Mouse (Mus musculus) brown adipose tissue, adult 24 weeks (tissue): ENCODE results near the gene Dlg4. TPM values are rescaled to one million over a fixed set of nuclear protein-coding genes. Genes with fewer than 3 reads are reported as not detected.

ENCODE experiments used
- H3K27ac ChIP-seq: fragments of 200-500 bp; replicated peaks from 2 replicates; pipeline ENCODE4 v1.5.1; 2012; ENCODE audit warnings: low read depth, mild to moderate bottlenecking, low read length
- H3K4me1 ChIP-seq: fragments of 200-500 bp; 2 replicates; pipeline ENCODE4 v1.6.1; 2012; ENCODE audit warnings: low read length, mixed read lengths; ENCODE audit not compliant: control insufficient read depth, insufficient read depth, insufficient read length
- H3K4me3 ChIP-seq: fragments of 200-500 bp; 2 replicates; pipeline ENCODE4 v1.5.1; 2012; ENCODE audit warnings: low read depth, mild to moderate bottlenecking, low read length, moderate library complexity; ENCODE audit not compliant: insufficient read depth
- polyA plus RNA-seq: library from polyadenylated mRNA; stranded (reverse); fragments of >200 nt; gene quantifications from 2 replicates; pipeline ENCODE4 v1.2.4, GENCODE M21; 2012; ENCODE audit not compliant: missing spikeins, insufficient read depth, insufficient read length

Gene Dlg4
- 2.4 and 2.7 TPM in 2 replicates for polyA plus RNA-seq

- no peak within 1 kb of the TSS for H3K4me3 ChIP-seq
- H3K27ac ChIP-seq: no peak within 1 kb of the TSS
- H3K4me1 ChIP-seq: 0 out of 2 replicates have a peak, but pooled peaks cover 2% of the 10 kb centered on the region
Observed at GRCm38 (mm10) chr11:70016669-70017068, at the start of gene Dlg4. Dlg4 (plus strand) TSS chr11:70016942.

GRCm38 (mm10) chr11:69968793-69969192 is 47.9 kb upstream of the Dlg4 start:
- Histone ChIP-seq H3K27ac (no peak overlapping the region), H3K4me3 (no peak overlapping the region), H3K4me1 (peaks cover 4% of the 10 kb centered on the region; the same call in 1 of the 2 replicates)

- H3K4me3 ChIP-seq: no peak overlapping the region
- H3K4me1 ChIP-seq: peaks cover 4% of the 10 kb centered on the region; the same call in 1 of the 2 replicates
- no peak overlapping the region for H3K27ac ChIP-seq
Observed at GRCm38 (mm10) chr11:69970222-69970621, 46.5 kb upstream of the Dlg4 start.

- H3K4me1 ChIP-seq: peaks cover 4% of the 10 kb centered on the region; the same call in 1 of the 2 replicates
- H3K4me3 ChIP-seq: no peak overlapping the region
- no peak overlapping the region for H3K27ac ChIP-seq
Observed at GRCm38 (mm10) chr11:69970775-69971174, 46.0 kb upstream of the Dlg4 start.

DNA sequence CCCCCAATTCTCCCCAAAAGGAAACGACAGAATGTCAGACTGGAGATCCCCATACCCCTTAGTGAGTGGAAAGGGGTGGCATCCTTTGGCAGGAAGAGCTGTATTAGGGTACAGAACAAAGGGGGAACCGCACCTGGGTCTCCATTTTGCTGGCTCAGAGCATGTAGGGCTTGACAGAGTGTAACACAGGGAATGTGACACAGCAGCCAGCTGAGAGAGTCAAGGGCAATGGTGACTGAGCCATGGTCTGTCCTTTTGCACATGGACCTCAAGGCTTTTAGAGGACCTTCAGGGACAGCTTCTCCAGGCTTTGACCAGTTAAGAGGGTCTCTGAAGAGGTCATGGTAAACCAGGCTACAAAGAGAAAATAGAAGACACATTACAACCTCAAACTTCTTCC is 41.8 kb upstream of the Dlg4 start:
- no peak overlapping the region for H3K27ac ChIP-seq
- H3K4me3 ChIP-seq: no peak overlapping the region
- no peaks in the 10 kb centered on the region for H3K4me1 ChIP-seq

- H3K4me3 ChIP-seq: no peak overlapping the region
- H3K4me1 ChIP-seq: no peaks in the 10 kb centered on the region
- H3K27ac ChIP-seq: no peak overlapping the region
Observed at GRCm38 (mm10) chr11:69976271-69976670, 40.5 kb upstream of the Dlg4 start.

DNA sequence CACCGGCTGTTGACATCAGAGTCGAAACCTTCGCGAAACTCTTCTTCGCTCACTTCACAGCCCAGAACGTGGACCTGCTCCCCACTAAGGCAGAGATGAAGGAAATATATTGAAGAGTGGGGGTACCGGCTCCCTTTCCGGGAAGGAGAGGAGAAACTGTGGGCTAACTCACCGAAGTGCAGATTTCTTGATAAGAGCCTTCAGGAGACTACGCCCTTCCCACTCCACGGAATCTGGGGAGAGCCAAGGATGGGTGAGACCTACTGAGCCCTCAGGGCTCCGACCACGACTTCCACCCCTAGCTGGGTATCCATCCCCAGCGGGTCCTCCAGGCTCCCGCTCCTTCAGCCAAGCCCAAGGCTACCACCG is 36.9 kb upstream of the Dlg4 start:
- peak overlapping the region; percentile 97 for H3K27ac ChIP-seq
- peaks cover 9% of the 10 kb centered on the region for H3K4me1 ChIP-seq
- H3K4me3 ChIP-seq: peak overlapping the region; percentile 82

DNA sequence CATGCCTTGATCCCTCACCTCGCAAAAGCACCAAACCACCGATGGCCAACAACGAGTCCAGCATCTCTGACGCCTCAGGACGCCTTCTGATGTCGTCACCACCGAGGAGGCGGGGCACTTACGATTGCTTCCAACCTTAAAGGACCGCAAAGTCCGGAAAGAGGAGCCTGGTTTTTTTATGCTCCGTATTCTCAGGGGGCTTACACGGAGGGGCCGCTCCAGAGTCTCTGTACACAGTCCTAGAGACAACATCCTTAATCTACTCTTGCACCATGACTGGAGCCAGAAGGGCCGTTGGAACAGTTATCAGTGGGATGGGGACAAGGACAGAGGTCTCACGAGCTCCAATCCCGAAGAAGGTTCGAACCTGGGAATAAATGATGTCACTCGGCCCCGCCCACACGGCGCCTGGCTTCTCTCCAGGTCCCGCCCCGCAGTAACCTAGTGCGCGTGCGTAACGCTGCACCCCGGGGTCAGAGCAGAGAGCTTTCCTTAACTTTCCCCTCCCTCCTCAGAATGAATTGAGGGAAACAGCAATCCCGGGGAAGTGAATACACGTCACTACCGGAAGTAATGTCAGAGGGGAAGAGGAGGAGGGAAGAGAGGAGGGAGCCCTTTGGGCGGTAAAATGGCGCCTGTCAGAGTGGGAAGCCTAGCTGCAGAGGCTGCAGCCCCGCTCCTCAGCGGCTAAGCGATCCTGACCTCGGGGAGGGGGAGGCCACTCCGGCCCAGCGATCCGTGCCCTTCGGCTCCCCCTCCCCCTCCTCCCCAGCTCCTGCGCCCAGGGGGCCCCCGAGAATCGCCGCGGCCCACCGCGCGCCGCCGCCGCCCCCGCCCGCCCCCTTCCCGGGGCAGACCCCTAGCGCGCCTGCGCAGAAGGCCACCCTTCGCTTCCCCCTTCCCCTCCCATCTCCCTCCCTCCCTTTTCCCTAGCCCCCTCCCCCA is 36.3 kb upstream of the Dlg4 start:
- H3K27ac ChIP-seq: peak overlapping the region; percentile 97
- peak overlapping the region; percentile 94 for H3K4me3 ChIP-seq
- H3K4me1 ChIP-seq: peaks cover 9% of the 10 kb centered on the region

DNA sequence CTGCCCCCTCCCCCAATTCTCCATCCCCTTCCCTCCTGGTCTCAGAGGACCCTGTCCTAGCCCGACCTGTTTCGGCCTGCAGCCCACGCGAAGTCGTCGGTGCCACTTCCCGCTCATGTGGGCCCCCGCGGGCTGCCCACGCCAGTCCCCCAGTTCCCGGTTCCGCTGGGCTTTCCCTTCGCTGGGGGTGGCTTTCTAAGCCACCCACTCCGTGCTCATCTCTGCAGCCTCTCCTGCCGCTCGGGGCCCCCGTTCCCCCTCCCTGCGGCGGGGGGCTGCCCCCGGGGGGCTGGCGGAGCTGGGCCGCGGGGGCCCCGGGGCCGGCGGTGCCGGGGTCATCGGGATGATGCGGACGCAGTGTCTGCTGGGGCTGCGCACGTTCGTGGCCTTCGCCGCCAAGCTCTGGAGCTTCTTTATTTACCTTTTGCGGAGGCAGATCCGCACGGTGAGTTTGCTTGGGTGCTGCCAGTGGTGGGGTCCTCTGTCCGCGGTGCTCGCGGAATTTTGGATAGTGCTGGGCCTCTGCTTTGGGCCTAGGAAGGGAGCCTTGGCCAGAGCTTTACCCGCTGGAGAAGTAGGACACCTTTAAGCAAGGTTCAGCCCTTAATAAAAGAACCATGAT is 35.5 kb upstream of the Dlg4 start, which contains the start of gene Ctdnep1:
Ctdnep1 (plus strand) TSS at position 16 of the 622 bp plus-strand sequence.
- Histone ChIP-seq H3K27ac (peak within 1 kb of the TSS; percentile 97), H3K4me1 (peaks cover 9% of the 10 kb centered on the region), H3K4me3 (peak within 1 kb of the TSS; percentile 94)

- peaks cover 9% of the 10 kb centered on the region for H3K4me1 ChIP-seq
- peak within 1 kb of the TSS; percentile 94 for H3K4me3 ChIP-seq
- H3K27ac ChIP-seq: peak within 1 kb of the TSS; percentile 92
Observed at GRCm38 (mm10) chr11:69982225-69982624, 34.5 kb upstream of the Dlg4 start, which contains the start of gene Elp5. Elp5 (minus strand) TSS chr11:69982517.

DNA sequence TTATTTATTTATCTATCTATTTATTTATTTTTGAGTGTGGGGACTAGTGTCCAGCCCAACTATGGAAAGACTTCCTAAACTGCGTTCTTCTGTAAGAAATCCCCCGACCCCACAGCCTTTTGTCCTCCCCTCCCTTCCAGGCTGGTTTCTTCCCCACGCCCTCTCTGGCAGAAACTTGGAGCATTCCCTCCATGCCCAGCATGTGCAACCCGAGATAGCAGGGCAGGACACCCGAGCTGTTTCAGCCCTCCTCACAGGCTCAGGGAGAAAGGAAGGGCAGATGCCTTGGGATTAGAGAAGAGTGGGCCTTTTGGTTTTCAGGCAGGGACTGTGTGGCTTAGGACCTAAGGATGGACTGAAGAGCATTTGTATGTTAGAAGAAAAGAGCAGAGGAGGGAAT is 33.9 kb upstream of the Dlg4 start:
- peak overlapping the region; percentile 48 for H3K27ac ChIP-seq
- peak overlapping the region; percentile 94 for H3K4me3 ChIP-seq
- peaks cover 9% of the 10 kb centered on the region for H3K4me1 ChIP-seq

DNA sequence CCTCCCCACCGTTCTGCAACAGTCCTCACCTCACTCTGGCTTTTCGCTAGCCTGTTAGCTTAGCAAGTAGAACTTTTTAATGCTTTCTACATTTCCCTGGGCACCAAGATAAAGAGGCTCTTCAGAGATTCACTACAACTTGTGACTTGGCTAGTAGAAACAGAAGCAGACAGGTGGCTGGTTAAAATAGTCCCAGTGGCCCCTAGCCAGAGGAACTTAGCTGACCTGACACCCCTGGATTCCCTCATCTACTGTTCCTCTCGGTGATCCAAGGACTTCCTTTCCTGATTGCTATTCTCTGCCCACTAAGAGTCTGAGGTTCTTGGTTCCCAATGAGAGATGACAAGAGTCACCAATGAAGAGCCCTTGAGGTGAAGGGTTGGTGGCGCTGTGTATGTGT is 33.4 kb upstream of the Dlg4 start:
- Histone ChIP-seq H3K27ac (peak overlapping the region; percentile 48), H3K4me3 (peak overlapping the region; percentile 94), H3K4me1 (peaks cover 9% of the 10 kb centered on the region)

GRCm38 (mm10) chr11:69984431-69984830 is 32.3 kb upstream of the Dlg4 start:
- Histone ChIP-seq H3K4me1 (peaks cover 9% of the 10 kb centered on the region), H3K27ac (no peak overlapping the region), H3K4me3 (no peak overlapping the region)

DNA sequence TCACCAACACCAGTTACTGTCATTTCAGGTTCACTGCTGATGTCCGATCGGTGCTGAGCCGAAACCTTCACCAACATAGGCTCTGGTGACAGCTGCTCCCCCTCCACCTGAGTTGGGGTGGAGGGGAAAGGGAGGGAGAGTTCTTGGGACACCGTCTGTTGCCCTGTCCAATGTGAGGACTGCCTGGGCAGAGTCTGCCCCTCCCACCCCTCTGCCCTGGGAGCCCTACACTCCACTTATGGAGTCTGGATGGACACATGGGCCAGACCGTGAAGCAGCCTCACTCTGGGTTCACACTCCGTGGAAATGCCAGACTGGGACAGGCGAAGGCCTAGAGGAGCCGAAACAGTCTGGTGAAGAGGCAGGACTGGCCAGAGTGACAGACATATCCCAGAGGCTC is 26.8 kb upstream of the Dlg4 start:
- peaks cover 6% of the 10 kb centered on the region for H3K4me1 ChIP-seq
- peak overlapping the region; percentile 26; the same call in 1 of the 2 replicates for H3K27ac ChIP-seq
- H3K4me3 ChIP-seq: no peak overlapping the region
